Mouse (Mus musculus) c-Kit-negative CD71-positive TER-119-positive erythroid progenitor cells, embryonic 14.5 days (primary cell): ENCODE results near the gene Lipo2.
"Not testable (repeated sequence)": the region's sequence is repeated elsewhere in the genome, so short reads cannot be mapped to it uniquely, and the experiment has no call there.

Source experiments
- DNase-seq: peaks from one replicate; pipeline ENCODE4 v3.0.0-alpha.2; 2013; ENCODE audit warnings: low read depth, low spot score

The Lipo2 gene

DNA sequence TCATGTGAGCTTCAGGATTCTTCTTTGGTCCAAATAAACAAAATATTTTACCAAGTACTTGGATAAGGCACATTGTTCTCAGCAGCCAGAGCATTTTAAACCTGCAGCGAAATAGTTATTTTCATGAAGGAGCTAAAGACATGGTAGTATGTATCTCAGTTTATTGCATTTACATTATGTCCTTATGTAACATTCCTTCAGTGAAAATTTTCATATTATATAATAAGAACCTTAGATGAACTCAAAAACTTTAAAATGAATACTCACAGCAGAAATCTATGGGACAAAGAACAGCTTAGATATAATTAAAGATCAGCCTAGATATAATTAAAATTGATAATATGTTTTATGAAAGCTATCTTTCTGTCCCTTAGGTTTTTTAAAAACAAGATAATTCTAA is at the start of gene Lipo2:
Gene Lipo2 (minus strand): TSS at position 101 of the 400 bp plus-strand sequence.
- not testable (repeated sequence) for DNase-seq

DNA sequence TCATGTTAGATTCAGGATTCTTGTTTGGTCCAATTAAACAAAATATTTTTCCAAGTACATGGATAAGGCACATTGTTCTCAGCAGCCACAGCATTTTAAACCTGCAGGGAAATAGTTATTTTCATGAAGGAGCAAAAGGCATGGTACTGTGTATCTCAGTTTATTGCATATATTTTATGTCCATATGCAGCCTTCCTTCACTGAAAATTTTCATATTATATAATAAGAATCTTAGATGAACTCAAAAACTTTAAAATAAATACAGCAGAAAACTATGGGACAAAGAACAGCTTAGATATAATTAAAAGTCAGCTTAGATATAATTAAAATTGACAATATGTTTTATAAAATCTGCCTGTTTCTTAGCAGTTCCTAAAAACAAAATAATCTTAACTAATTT is 36.2 kb upstream of the Lipo2 start, which contains the start of gene Lipo1:
Gene Lipo1 (minus strand): TSS at position 101 of the 400 bp plus-strand sequence.
- DNase-seq = not testable (repeated sequence)

DNA sequence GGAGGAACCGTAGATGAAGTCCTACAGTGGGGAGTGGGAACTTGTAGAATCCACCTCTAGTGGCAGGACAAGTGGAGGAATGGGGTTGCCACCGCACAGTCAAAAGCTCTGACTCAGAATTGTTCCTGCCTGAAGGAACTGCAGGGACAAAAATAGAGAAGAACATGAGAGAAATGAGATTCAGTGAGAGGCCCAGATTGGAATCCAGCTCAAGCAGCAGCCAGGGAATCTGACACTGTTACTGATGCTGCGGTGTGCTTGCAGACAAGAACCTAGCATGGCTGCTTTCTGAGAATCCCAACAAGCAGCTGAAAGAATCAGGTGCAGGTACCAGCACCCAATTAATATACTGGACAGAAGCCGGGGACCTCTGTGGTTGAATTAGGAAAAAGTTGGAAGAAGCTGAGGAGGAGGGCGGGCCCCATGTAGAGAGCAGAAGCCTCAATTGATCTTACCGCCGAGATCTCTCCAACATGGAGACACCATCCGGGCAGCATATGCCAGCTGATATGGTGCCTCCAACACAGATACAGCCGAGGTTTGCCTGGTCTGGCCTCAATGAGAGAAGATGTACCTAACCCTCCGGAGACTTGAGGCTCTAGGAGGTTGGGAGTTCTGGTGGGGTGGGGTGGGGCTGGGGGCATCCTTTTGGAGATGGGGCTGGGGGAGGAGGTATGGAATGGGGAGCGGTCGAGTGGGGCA is 35.6 kb upstream of the Lipo2 start:
- DNase-seq = no peak

GRCm38 (mm10) chr19:33761287-33762086 is 10.3 kb upstream of the Lipo2 start, which contains the start of gene Lipo3:
TSS of gene Lipo3 (minus strand) at chr19:33761951.
- DNase-seq = not testable (repeated sequence)
